Mouse (Mus musculus) heart, embryonic 13.5 days (tissue): ENCODE measurements around the gene Topaz1. TPM values are rescaled to one million over a fixed set of nuclear protein-coding genes. Genes with fewer than 3 reads are reported as not detected.
"Not testable (repeated sequence)": the region's sequence is repeated elsewhere in the genome, so short reads cannot be mapped to it uniquely, and the experiment has no call there.

Experiments
- ATAC-seq: fragments of 200-750 bp; cut with Nextera tagmentation; 2 replicates; pipeline ENCODE4 v1.8.0; 2017; ENCODE audit warnings: moderate TSS enrichment; ENCODE audit not compliant: insufficient number of reproducible peaks, low FRiP score, low TSS enrichment; ENCODE audit errors: extremely low read depth
- H3K27ac ChIP-seq: fragments of 300-500 bp; sonication (generic); replicated peaks from 2 replicates; pipeline ENCODE4 v1.5.1; 2015; ENCODE audit warnings: moderate library complexity, mild to moderate bottlenecking, inconsistent platforms
- H3K27me3 ChIP-seq: fragments of 300-500 bp; sonication (generic); replicated peaks from 2 replicates; pipeline ENCODE4 v1.6.1; 2015; ENCODE audit warnings: mild to moderate bottlenecking, inconsistent platforms
- H3K36me3 ChIP-seq: fragments of 300-500 bp; sonication (generic); 2 replicates; pipeline ENCODE4 v1.6.1; 2015; ENCODE audit warnings: mild to moderate bottlenecking, inconsistent platforms
- H3K4me1 ChIP-seq: fragments of 300-500 bp; sonication (generic); 2 replicates; pipeline ENCODE4 v1.6.1; 2015; ENCODE audit warnings: inconsistent platforms
- H3K4me2 ChIP-seq: fragments of 300-500 bp; sonication (generic); 2 replicates; pipeline ENCODE4 v1.6.1; 2015; ENCODE audit warnings: inconsistent platforms, mild to moderate bottlenecking, moderate library complexity
- H3K4me3 ChIP-seq: fragments of 300-500 bp; sonication (generic); 2 replicates; pipeline ENCODE4 v1.5.1; 2015; ENCODE audit warnings: moderate library complexity, mild to moderate bottlenecking, inconsistent platforms
- H3K9ac ChIP-seq: fragments of 300-500 bp; sonication (generic); 2 replicates; pipeline ENCODE4 v1.6.1; 2015; ENCODE audit warnings: inconsistent platforms, mild to moderate bottlenecking, moderate library complexity
- H3K9me3 ChIP-seq: fragments of 300-500 bp; sonication (generic); 2 replicates; pipeline ENCODE4 v1.6.1; 2016; ENCODE audit warnings: inconsistent platforms
- WGBS: fragments of 180-500 bp; shearing (Covaris S2); methylation state at CpG from one replicate; pipeline ENCODE4 v1.1.7; 2015; ENCODE audit warnings: mixed read lengths; 5-methylcytosine and 5-hydroxymethylcytosine counted together
- polyA plus RNA-seq: library from polyadenylated mRNA; unstranded; fragments of >200 nt; fragmentation: Nextera tagmentation; extraction: Ambion mirVana; gene quantifications from 2 replicates; pipeline ENCODE4 v1.2.1, GENCODE M21; 2015

The Topaz1 gene
- polyA plus RNA-seq, 1 experiment from 2014 or later = not detected

GRCm38 (mm10) chr9:122845621-122846020 lies 98.5 kb downstream of the Topaz1 start:
- WGBS = 75% methylated on average over 3 of the region's 3 CpGs
- no peak overlapping the region for H3K4me2 ChIP-seq
- no peak overlapping the region for H3K27ac ChIP-seq
- no peak overlapping the region for H3K4me3 ChIP-seq
- no peaks in the 10 kb centered on the region for H3K27me3 ChIP-seq
- no peak overlapping the region for H3K9ac ChIP-seq
- peaks cover 13% of the 10 kb centered on the region; the same call in 1 of the 2 replicates for H3K9me3 ChIP-seq
- no peaks in the 10 kb centered on the region for H3K4me1 ChIP-seq
- no peak for ATAC-seq
- peaks cover 24% of the 10 kb centered on the region for H3K36me3 ChIP-seq

- Histone ChIP-seq H3K36me3 (peaks cover 29% of the 10 kb centered on the region), H3K27ac (no peak overlapping the region), H3K9me3 (peaks cover 13% of the 10 kb centered on the region; the same call in 1 of the 2 replicates), H3K9ac (no peak overlapping the region), H3K27me3 (no peaks in the 10 kb centered on the region), H3K4me1 (no peaks in the 10 kb centered on the region), H3K4me2 (no peak overlapping the region), H3K4me3 (no peak overlapping the region)
- no peak for ATAC-seq
Observed at GRCm38 (mm10) chr9:122846156-122846555, 99.0 kb downstream of the Topaz1 start.

- H3K36me3 ChIP-seq = peaks cover 47% of the 10 kb centered on the region
- WGBS = 73% methylated on average over 7 of the region's 8 CpGs
- ATAC-seq, H3K9ac ChIP-seq, H3K4me2 ChIP-seq, H3K4me1 ChIP-seq, H3K4me3 ChIP-seq, H3K27ac ChIP-seq, H3K27me3 ChIP-seq: not testable (repeated sequence)
- H3K9me3 ChIP-seq = peaks cover 20% of the 10 kb centered on the region; the same call in 1 of the 2 replicates
Observed at GRCm38 (mm10) chr9:122847811-122848311, 100.7 kb downstream of the Topaz1 start.

Other genes starting within 250 kb of the Topaz1 start
- 4.6 and 4.8 TPM in 2 replicates for gene Tcaim, start 58.2 kb downstream of the Topaz1 start, polyA plus RNA-seq
- 0.25 TPM in 1 of 2 replicates, not detected in the other for gene Gm35549, start 96.7 kb downstream of the Topaz1 start, polyA plus RNA-seq
- 33.7 and 40.3 TPM in 2 replicates for gene Zfp445, start 118.7 kb downstream of the Topaz1 start, polyA plus RNA-seq
- gene Zkscan7, start 138.3 kb downstream of the Topaz1 start, polyA plus RNA-seq = 2.1 and 3.0 TPM in 2 replicates
- gene Zfp105, start 175.7 kb downstream of the Topaz1 start, polyA plus RNA-seq = 11.0 and 12.0 TPM in 2 replicates
- gene 1110059G10Rik, start 203.7 kb downstream of the Topaz1 start, polyA plus RNA-seq = 20.1 and 22.3 TPM in 2 replicates
- 27.5 and 27.6 TPM in 2 replicates for gene Kif15, start 203.7 kb downstream of the Topaz1 start, polyA plus RNA-seq